Mouse (Mus musculus): Measurements from ENCODE around the gene Fam178b. TPM values are rescaled to one million over a fixed set of nuclear protein-coding genes. Genes with fewer than 3 reads are reported as not detected.

Gene Fam178b
- total RNA-seq, 2 experiments from 2014 or later, result not detected

Small RNAs within 50 kb of the gene (microRNA-seq; reads per million reads assigned to microRNA genes)
- 0 reads per million in 2 experiments for gene Gm24133

Other genes with a start within 250 kb of the Fam178b start
- gene Lman2l, start 237.9 kb downstream of the Fam178b start, total RNA-seq (2021), result 10 to 100 TPM; 41.3 to 46.5 TPM
- 10 to 100 TPM; 13.0 to 13.8 TPM for gene Cnnm4, start 211.6 kb downstream of the Fam178b start, total RNA-seq (2021)
- 10 to 100 TPM; 32.1 to 32.7 TPM for gene Cnnm3, start 171.3 kb downstream of the Fam178b start, total RNA-seq (2021)
- gene Ankrd23, start 146.3 kb downstream of the Fam178b start, total RNA-seq (2021), result 1 to 10 TPM; 6.1 to 6.3 TPM
- gene Gm42417, start 143.8 kb downstream of the Fam178b start, total RNA-seq (2021), result not detected
- gene Ankrd39, start 135.7 kb downstream of the Fam178b start, total RNA-seq (2021), result 10 to 100 TPM; 11.1 to 13.0 TPM
- 10 to 100 TPM; 16.0 to 16.9 TPM for gene Sema4c, start 124.8 kb downstream of the Fam178b start, total RNA-seq (2021)
- 100 to 1,000 TPM; 591 to 598 TPM for gene Cox5b, start 8.3 kb upstream of the Fam178b start, total RNA-seq (2021)
- gene 4933424G06Rik, start 27.0 kb upstream of the Fam178b start, total RNA-seq (2021), result 1 to 10 TPM; 1.2 to 2.3 TPM
- 100 to 1,000 TPM; 332 to 370 TPM for gene Actr1b, start 31.2 kb upstream of the Fam178b start, total RNA-seq (2021)
- 1 to 10 TPM; 1.4 to 1.9 TPM for gene Zap70, start 78.6 kb upstream of the Fam178b start, total RNA-seq (2021)